Mouse (Mus musculus) cerebellum, postnatal 36 days (tissue): Measurements from ENCODE around the gene Pear1.

Source experiments
- DNase-seq, 2 experiments: peaks; one replicate each; pipeline ENCODE4 v3.0.0; 2021 to 2022; ENCODE audit warnings: mixed read lengths in 2 of 2

Gene Pear1

GRCm38 (mm10) chr3:87804038-87804677, 19.9 kb downstream of the Pear1 start:
- DNase-seq, result no peak

GRCm38 (mm10) chr3:87801681-87802080, 22.4 kb downstream of the Pear1 start:
- peak; percentile 41 to 60 for DNase-seq

GRCm38 (mm10) chr3:87796736-87797334, 27.3 kb downstream of the Pear1 start, which contains the start of gene Insrr:
Gene Insrr, plus strand, starts transcription at chr3:87796951.
- no peak for DNase-seq

- peak; percentile 41 to 49 for DNase-seq
Measured at GRCm38 (mm10) chr3:87795336-87796277, 28.5 kb downstream of the Pear1 start.

- DNase-seq, result no peak
Measured at GRCm38 (mm10) chr3:87794922-87795325, 29.2 kb downstream of the Pear1 start, which contains the start of gene Ntrk1. Gene Ntrk1, minus strand, starts transcription at chr3:87795162.

- DNase-seq, result no peak
Measured at GRCm38 (mm10) chr3:87789768-87790167, 34.3 kb downstream of the Pear1 start.

GRCm38 (mm10) chr3:87789248-87789647, 34.9 kb downstream of the Pear1 start:
- no peak for DNase-seq

GRCm38 (mm10) chr3:87785626-87786214, 38.4 kb downstream of the Pear1 start:
- no peak for DNase-seq

- DNase-seq, result no peak
Measured at GRCm38 (mm10) chr3:87785156-87785555, 39.0 kb downstream of the Pear1 start.

GRCm38 (mm10) chr3:87783282-87784023, 40.7 kb downstream of the Pear1 start:
- DNase-seq, result no peak

GRCm38 (mm10) chr3:87779086-87779485, 45.0 kb downstream of the Pear1 start:
- no peak for DNase-seq

GRCm38 (mm10) chr3:87778283-87778682, 45.8 kb downstream of the Pear1 start:
- peak; percentile 18 to 20 for DNase-seq

- no peak for DNase-seq
Measured at GRCm38 (mm10) chr3:87771088-87771487, 53.0 kb downstream of the Pear1 start.

GRCm38 (mm10) chr3:87770280-87770679, 53.8 kb downstream of the Pear1 start:
- DNase-seq, result peak; percentile 42 to 61

GRCm38 (mm10) chr3:87769506-87769905, 54.6 kb downstream of the Pear1 start:
- no peak for DNase-seq

- peak; percentile 10 to 31 for DNase-seq
Measured at GRCm38 (mm10) chr3:87768844-87769243, 55.3 kb downstream of the Pear1 start.

GRCm38 (mm10) chr3:87768431-87768830, 55.7 kb downstream of the Pear1 start:
- no peak for DNase-seq

GRCm38 (mm10) chr3:87767764-87768163, 56.3 kb downstream of the Pear1 start:
- DNase-seq, result no peak

- no peak for DNase-seq
Measured at GRCm38 (mm10) chr3:87766284-87766667, 57.8 kb downstream of the Pear1 start.

GRCm38 (mm10) chr3:87765631-87766283, 58.3 kb downstream of the Pear1 start:
- DNase-seq, result no peak

- no peak for DNase-seq
Measured at GRCm38 (mm10) chr3:87765091-87765490, 59.0 kb downstream of the Pear1 start.

- no peak for DNase-seq
Measured at GRCm38 (mm10) chr3:87764506-87764905, 59.6 kb downstream of the Pear1 start.
